Mouse (Mus musculus) B cell, adult 67 days (primary cell): ENCODE data around the gene Myoz2. TPM values are rescaled to one million over a fixed set of nuclear protein-coding genes. Genes with fewer than 3 reads are reported as not detected.

Experiments
- total RNA-seq, 2 experiments: library from RNA; stranded (reverse); gene quantifications; 4 replicates each; pipeline ENCODE4 v1.2.4; 2023

Gene Myoz2
- total RNA-seq: not detected

GRCm38 (mm10) chr3:123034752-123035151 lies at the start of gene Myoz2:
Gene Myoz2 (minus strand): TSS chr3:123035015.

GRCm38 (mm10) chr3:122984249-122985182 lies 50.3 kb downstream of the Myoz2 start, which contains the start of gene Usp53:
Gene Usp53 (minus strand): TSS chr3:122984510.

Other genes starting within 250 kb of the Myoz2 start
- not detected for gene Fabp2, start 139.9 kb downstream of the Myoz2 start, total RNA-seq
- gene Gm10959, start 115.7 kb downstream of the Myoz2 start, total RNA-seq: not detected
- gene 1810037I17Rik, start 110.8 kb downstream of the Myoz2 start, total RNA-seq: 10 to 100 TPM; 22.8 to 26.4 TPM
- gene Usp53, start 50.5 kb downstream of the Myoz2 start, total RNA-seq: 10 to 100 TPM; 27.3 to 27.5 TPM
- gene Synpo2, start 201.1 kb upstream of the Myoz2 start, total RNA-seq: 10 to 100 TPM; 11.7 to 17.2 TPM
- 10 to 100 TPM; 15.9 to 18.3 TPM for gene Sec24d, start 232.4 kb upstream of the Myoz2 start, total RNA-seq